Mouse (Mus musculus) lung, postnatal 0 days (tissue): ENCODE results near the gene Foxp2.

ENCODE experiments used
- CTCF ChIP-seq: IDR thresholded peaks from 2 replicates; pipeline ENCODE4 v1.5.1; 2016; ENCODE audit warnings: antibody characterized with exemption, mild to moderate bottlenecking
- EP300 ChIP-seq: IDR thresholded peaks from 2 replicates; pipeline ENCODE4 v1.6.1; 2016; ENCODE audit warnings: antibody characterized with exemption, mild to moderate bottlenecking, control low read depth

- no peak for TF ChIP-seq CTCF
- no peak for TF ChIP-seq EP300
Measured at GRCm38 (mm10) chr6:14978201-14978600, 77.1 kb downstream of the Foxp2 start.
